ENCODE assay signal across 8 mouse cellular contexts in the genomic region with DNA sequence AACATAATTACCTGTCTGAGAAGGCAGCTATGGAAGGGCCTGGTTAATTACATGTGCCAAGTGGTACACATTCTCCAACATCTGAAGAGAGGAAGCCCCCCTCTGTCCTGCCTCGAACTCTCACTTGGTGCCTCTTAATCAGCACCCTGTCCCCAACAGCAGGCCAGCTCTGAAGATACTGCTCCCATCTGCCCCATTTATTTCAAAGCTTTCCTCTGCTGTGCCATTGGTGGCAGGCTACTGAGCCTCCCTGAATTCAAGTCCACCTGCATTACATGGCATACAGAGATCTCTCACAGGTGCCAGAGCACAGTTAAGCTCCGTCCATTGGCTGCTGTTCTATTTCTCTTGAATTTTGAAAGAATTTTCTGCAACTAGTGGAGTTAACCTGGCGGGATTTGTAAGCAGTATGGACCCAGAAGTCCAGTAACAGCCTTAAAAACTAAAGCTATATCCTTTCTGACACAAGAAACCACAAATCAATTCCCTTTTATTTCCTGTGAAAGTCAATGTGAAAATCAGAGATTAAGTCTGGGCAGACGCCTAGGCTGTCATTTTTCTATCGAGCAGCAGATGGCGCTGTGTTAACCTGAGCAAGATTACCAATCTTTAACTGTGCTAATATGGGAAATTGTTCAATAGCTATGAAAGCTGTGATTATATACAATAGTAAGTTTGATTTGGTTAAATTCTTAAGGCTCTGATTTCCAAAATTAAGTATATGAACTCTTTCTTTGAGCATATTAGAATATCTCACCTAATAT. TPM values are rescaled to one million over a fixed set of nuclear protein-coding genes. Genes with fewer than 3 reads are reported as not detected.
A peak's percentile ranks its signal among the peaks of the same experiment; 100 is the strongest.
DNase-seq lines count a peak whose midpoint lies in the region; ATAC-seq and TF ChIP-seq lines count a peak whose summit lies in the region.

No protein-coding gene starts in this region.

- no peak for TF ChIP-seq EP300 in liver, postnatal 0 days (IDR thresholded peaks at IDR 0.05; ENCODE audit: low read depth)

- H3K36me3 ChIP-seq in liver, postnatal 0 days (replicated peaks; ENCODE audit: insufficient read depth, low read length) = no peaks in the 10 kb centered on the region

- H3K9me3 ChIP-seq in liver, postnatal 0 days (ENCODE audit: low read length) = no peaks in the 10 kb centered on the region

- TF ChIP-seq CTCF in layer of hippocampus, adult 2 months (conservative IDR thresholded peaks at IDR 0.05) = peak; percentile 91
- peak; percentile 82 for TF ChIP-seq CTCF in liver, postnatal 0 days (IDR thresholded peaks at IDR 0.05; ENCODE audit: low read depth)

- H3K27me3 ChIP-seq in liver, postnatal 0 days (ENCODE audit: insufficient read depth, low read length) = no peaks in the 10 kb centered on the region

- no peak for ATAC-seq in liver, postnatal 0 days

- no peak overlapping the region for H3K4me3 ChIP-seq in layer of hippocampus, adult 2 months
- no peak overlapping the region for H3K4me3 ChIP-seq in liver, postnatal 0 days (ENCODE audit: low read depth, low read length)

- H3K4me2 ChIP-seq in liver, postnatal 0 days (ENCODE audit: low read depth, low read length) = no peak overlapping the region

- no peak overlapping the region for H3K9ac ChIP-seq in liver, postnatal 0 days (replicated peaks)

- 25% methylated on average over 6 of the region's 6 CpGs for WGBS in liver, postnatal 0 days (ENCODE audit: insufficient replicate concordance)

- H3K4me1 ChIP-seq in liver, postnatal 0 days (ENCODE audit: insufficient read depth) = no peaks in the 10 kb centered on the region

- peak; percentile 8 for DNase-seq in cerebellum, adult 9-11 months
- DNase-seq in cerebellum, adult 8-10 months = no peak
- DNase-seq in layer of hippocampus, adult 2 months (ENCODE audit: low spot score in 2 of 2) = peak; percentile 19 to 44
- DNase-seq in layer of hippocampus, adult 9-11 months = no peak
- DNase-seq in A20 (ENCODE audit: low read depth, low spot score) = peak; percentile 44
- DNase-seq in c-Kit-positive CD71-positive TER-119-negative erythroid progenitor cells, embryonic 14.5 days (ENCODE audit: low read depth) = peak; percentile 15
- peak; percentile 59 for DNase-seq in liver, postnatal 0 days
- no peak for DNase-seq in frontal cortex, postnatal 25 days (ENCODE audit: low spot score in 2 of 2)

- no peak overlapping the region for H3K27ac ChIP-seq in layer of hippocampus, adult 2 months
- H3K27ac ChIP-seq in liver, postnatal 0 days (ENCODE audit: low read depth) = no peak overlapping the region

RNA-seq across cellular contexts. Expression of a gene that starts 49.9 kb away (rescaled TPM):
- 10 to 100 TPM; 67.3 to 70.3 TPM for total RNA-seq in layer of hippocampus, adult 2 months (2021)
- 8.5 and 9.8 TPM in 2 replicates for polyA plus RNA-seq in liver, postnatal 0 days (2015; fragmentation: Nextera tagmentation; extraction: Ambion mirVana)

Comparison
In these comparisons a context has a peak if more than half of its experiments do, and no peak if none do; other contexts are left out.
1. DNase-seq: peak in cerebellum, adult 9-11 months (single experiment), layer of hippocampus, adult 2 months (2 of 2), A20 (single experiment), c-Kit-positive CD71-positive TER-119-negative erythroid progenitor cells, embryonic 14.5 days (single experiment) and liver, postnatal 0 days (single experiment); none in cerebellum, adult 8-10 months (single experiment), layer of hippocampus, adult 9-11 months (single experiment) and frontal cortex, postnatal 25 days (0 of 2).